Mouse (Mus musculus) spleen, adult 2 months (tissue): ENCODE data around the gene Slc15a1. TPM values are rescaled to one million over a fixed set of nuclear protein-coding genes. Genes with fewer than 3 reads are reported as not detected.

Experiments
- DNase-seq, 2 experiments: peaks; one replicate each; pipeline versions ENCODE4 v3.0.0 to v3.0.0-alpha.2; 2012 to 2021; ENCODE audit warnings: low spot score in 2 of 2, low read depth in 1 of 2
- H3K27ac ChIP-seq: fragments of 200-500 bp; 2 replicates; pipeline ENCODE4 v1.5.1; 2012; ENCODE audit warnings: low read length, inconsistent platforms; ENCODE audit not compliant: insufficient read depth
- H3K27me3 ChIP-seq: fragments of 200-500 bp; 2 replicates; pipeline ENCODE4 v1.6.1; 2012; ENCODE audit warnings: mild to moderate bottlenecking, moderate library complexity, low read length, inconsistent platforms; ENCODE audit not compliant: control insufficient read depth, insufficient read depth
- H3K36me3 ChIP-seq: fragments of 200-500 bp; 2 replicates; pipeline ENCODE4 v1.6.1; 2012; ENCODE audit warnings: mild to moderate bottlenecking, low read length, inconsistent platforms; ENCODE audit not compliant: control insufficient read depth, insufficient read depth
- H3K4me1 ChIP-seq: fragments of 200-500 bp; 2 replicates; pipeline ENCODE4 v1.6.1; 2011; ENCODE audit warnings: inconsistent platforms; ENCODE audit not compliant: control insufficient read depth, insufficient read depth, insufficient read length
- H3K4me3 ChIP-seq: fragments of 200-500 bp; 2 replicates; pipeline ENCODE4 v1.5.1; 2011; ENCODE audit warnings: mild to moderate bottlenecking, inconsistent platforms; ENCODE audit not compliant: insufficient read depth, insufficient read length; ENCODE audit errors: extremely low read depth
- CTCF ChIP-seq: fragments of 200-500 bp; IDR thresholded peaks from 2 replicates; pipeline ENCODE4 v1.5.1; 2011; ENCODE audit warnings: mild to moderate bottlenecking, inconsistent platforms; ENCODE audit not compliant: insufficient read depth, insufficient read length, insufficient replicate concordance; ENCODE audit errors: extremely low read depth
- POLR2A ChIP-seq: fragments of 200-500 bp; IDR thresholded peaks from 2 replicates; pipeline ENCODE4 v1.6.1; 2011; ENCODE audit warnings: low read depth, low read length, inconsistent platforms
- WGBS: fragments of 180-500 bp; shearing (Covaris S2); methylation state at CpG from one replicate; pipeline ENCODE4 v1.1.7; 2018; 5-methylcytosine and 5-hydroxymethylcytosine counted together
- polyA plus RNA-seq: library from polyadenylated mRNA; depleted of rRNA; stranded (reverse); fragments of >200 nt; gene quantifications from 2 replicates; pipeline ENCODE4 v1.2.3, GENCODE M21; 2012

Slc15a1 gene
- polyA plus RNA-seq, 1 experiment: not detected

DNA sequence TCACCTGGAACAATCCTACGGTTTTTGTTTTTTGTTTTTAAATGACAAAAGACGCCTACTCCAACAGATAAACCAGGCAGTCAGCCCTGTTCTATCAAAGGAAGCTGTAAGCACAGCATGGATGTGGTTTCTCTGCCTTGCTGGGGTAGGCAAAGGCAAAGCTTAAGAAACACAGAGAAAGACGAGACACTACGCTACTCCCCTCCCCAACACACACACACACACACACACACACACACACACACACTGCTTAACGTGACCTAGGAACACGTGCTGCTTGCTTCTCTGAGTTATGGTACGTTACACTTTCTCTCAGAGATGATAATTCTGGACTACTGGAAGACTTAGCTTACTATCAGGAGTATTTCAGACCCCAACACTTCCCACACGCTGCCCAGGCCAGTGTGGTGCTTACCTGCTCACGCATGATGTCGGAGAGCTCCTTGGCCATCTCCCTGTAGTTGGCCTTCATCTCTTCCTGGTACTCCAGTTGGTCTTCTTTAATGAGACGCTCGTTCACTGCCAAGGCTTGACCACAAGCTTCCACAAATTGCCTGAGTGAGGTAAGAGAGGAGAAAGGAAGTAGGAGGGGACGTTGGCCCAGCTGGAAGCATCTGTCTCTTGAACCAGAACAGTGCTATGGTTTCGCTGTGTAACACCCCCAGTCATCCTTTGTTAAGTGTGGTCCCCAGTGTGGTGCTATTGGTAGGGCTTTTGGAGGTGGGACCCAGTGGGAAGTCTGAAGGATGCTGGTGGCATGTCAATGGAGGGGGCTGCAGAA, 40.7 kb upstream of the Slc15a1 start:
- Histone ChIP-seq H3K36me3 (0 out of 2 replicates have a peak, but pooled peaks cover 1% of the 10 kb centered on the region), H3K27ac (no peak overlapping the region), H3K27me3 (no peaks in the 10 kb centered on the region), H3K4me3 (no peak overlapping the region), H3K4me1 (no peaks in the 10 kb centered on the region)
- DNase-seq: no peak
- TF ChIP-seq CTCF (no peak), POLR2A (no peak)
- WGBS: 76% methylated on average over 14 of the region's 14 CpGs

DNA sequence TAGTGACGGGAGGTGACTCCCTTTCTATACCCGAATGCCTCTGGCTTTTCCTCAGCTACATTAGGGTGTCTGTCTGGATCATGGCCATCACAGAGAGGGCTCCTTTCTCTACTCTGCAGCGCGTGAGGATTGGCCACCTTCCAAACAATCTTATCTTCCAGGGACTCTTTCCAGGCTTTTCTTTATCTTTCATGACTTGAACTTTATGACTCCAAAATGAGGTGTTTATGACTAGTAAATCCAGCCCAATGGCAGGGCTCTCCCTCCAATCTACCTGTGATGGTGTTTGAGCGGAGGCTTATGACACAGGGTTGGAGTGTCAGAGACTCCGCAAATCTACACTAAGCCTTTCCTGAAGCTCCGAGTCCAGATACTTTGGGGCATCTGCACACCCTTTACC, 36.2 kb upstream of the Slc15a1 start:
- Histone ChIP-seq H3K4me3 (no peak overlapping the region), H3K4me1 (no peaks in the 10 kb centered on the region), H3K36me3 (0 out of 2 replicates have a peak, but pooled peaks cover 1% of the 10 kb centered on the region), H3K27me3 (no peaks in the 10 kb centered on the region), H3K27ac (no peak overlapping the region)
- TF ChIP-seq CTCF (no peak), POLR2A (no peak)
- WGBS: 85% methylated on average over 7 of the region's 7 CpGs
- DNase-seq: no peak

DNA sequence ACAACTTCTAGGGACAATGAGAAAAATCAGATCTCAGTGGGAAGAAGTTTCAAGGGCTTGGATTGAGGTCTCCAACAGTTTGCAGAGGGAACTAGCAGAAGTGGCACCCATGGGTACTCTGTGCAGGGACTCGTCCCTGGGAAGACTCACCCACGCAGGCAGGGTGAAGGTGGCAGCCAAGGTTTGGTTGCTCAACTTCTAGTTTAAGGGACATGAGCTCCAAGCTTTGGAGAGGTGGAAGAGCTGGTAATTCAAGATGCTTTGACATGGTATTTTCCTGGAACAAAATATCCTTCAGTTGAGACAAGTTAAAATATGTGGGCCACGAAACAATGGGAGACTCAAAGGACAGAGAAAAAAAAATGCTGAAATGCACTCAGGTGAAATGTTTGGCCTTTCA, 29.4 kb upstream of the Slc15a1 start:
- Histone ChIP-seq H3K27ac (no peak overlapping the region), H3K4me3 (no peak overlapping the region), H3K4me1 (no peaks in the 10 kb centered on the region), H3K27me3 (no peaks in the 10 kb centered on the region), H3K36me3 (no peaks in the 10 kb centered on the region)
- DNase-seq: no peak
- 89% methylated on average over 3 of the region's 3 CpGs for WGBS
- no peak for TF ChIP-seq CTCF
- TF ChIP-seq POLR2A: no peak

DNA sequence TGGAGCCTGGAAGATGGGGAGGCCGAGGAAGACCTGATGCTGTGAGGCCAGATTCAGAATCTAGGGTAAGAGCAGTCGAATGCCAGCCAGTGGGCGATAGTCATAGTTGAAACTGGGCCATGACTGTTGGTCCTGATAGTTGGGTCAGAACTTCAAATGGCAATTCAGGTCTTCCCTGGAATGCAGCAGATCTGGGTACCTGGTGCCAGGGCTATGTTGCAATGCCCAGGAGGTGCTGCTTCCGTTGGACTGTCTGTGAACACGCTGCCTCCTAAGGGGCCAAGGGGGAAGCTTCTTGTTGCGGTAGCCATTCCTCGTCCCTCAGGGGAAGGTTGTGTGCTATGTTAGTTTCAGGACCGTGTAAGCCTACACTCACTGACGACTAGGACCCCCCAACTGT, 25.8 kb upstream of the Slc15a1 start:
- Histone ChIP-seq H3K4me1 (no peaks in the 10 kb centered on the region), H3K36me3 (no peaks in the 10 kb centered on the region), H3K27me3 (no peaks in the 10 kb centered on the region), H3K4me3 (no peak overlapping the region), H3K27ac (no peak overlapping the region)
- TF ChIP-seq CTCF (no peak), POLR2A (no peak)
- WGBS: 87% methylated on average over 9 of the region's 9 CpGs
- DNase-seq: no peak

DNA sequence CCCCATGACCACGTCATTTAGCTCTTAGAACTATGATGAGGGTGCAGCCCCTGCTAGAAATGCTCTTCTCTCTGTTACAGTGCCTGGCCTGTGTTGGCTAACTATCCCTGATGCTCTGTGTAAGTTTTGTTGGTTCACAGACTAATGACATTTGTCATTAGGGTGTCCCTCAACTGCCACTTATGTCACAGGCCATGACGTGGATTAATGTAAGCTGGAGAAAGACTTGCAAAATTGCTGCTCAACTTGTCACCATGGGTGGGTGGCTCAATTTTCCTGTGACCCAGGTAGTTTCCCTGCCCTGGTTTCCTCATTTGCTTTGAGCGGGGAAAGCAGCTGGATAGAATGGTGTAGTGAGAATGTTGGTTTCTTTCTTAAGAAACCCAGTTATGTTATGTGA, 22.8 kb upstream of the Slc15a1 start:
- no peak for TF ChIP-seq CTCF
- no peak for TF ChIP-seq POLR2A
- H3K4me1 ChIP-seq: no peaks in the 10 kb centered on the region
- no peaks in the 10 kb centered on the region for H3K27me3 ChIP-seq
- H3K36me3 ChIP-seq: no peaks in the 10 kb centered on the region
- H3K27ac ChIP-seq: no peak overlapping the region
- H3K4me3 ChIP-seq: no peak overlapping the region
- WGBS: 89% methylated on average over 3 of the region's 3 CpGs
- no peak for DNase-seq

DNA sequence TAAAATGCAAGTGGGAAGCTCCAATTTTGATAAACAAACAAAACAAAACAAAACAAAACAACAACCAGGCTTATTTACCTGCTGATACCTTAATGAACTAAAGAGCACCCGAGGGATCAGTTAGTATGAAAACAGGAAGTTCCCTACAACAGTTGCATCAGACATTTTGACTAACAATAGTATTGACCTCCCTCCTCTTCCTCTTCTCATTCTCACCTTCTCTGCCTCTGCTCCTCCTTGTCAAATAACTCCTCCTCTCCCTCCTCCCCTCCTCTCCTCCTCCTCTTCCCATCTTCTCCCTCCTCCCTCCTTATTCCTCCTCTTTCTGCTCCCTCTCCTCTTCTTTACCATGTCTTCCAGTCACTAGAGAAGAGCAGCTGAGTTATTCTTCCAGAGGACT, 22.1 kb upstream of the Slc15a1 start:
- DNase-seq: no peak
- WGBS: 15% methylated on average over 1 of the region's 1 CpGs
- no peaks in the 10 kb centered on the region for H3K4me1 ChIP-seq
- TF ChIP-seq POLR2A: no peak
- TF ChIP-seq CTCF: no peak
- no peak overlapping the region for H3K4me3 ChIP-seq
- H3K27ac ChIP-seq: no peak overlapping the region
- no peaks in the 10 kb centered on the region for H3K36me3 ChIP-seq
- no peaks in the 10 kb centered on the region for H3K27me3 ChIP-seq

DNA sequence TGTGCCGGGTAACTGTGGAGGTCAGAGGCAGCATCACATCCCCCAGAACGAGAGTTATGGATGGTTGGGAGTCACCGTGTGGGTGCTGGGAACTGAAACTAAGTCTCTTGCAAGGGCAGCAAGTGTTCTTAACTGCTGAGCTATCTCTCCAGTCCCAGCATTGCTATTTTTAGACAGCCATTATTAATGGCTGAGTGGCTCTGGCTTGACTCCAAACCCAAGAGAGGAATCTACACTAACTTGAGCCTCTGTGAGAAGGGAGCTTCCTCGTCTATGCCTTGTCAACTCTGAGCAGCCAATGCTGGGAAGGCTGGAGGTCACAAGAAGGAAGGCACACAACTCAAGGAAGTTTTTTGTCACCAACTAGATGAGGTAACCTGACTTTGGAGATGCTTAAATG, 16.7 kb upstream of the Slc15a1 start:
- no peak for DNase-seq
- H3K36me3 ChIP-seq: no peaks in the 10 kb centered on the region
- 37% methylated on average over 4 of the region's 4 CpGs for WGBS
- no peak for TF ChIP-seq POLR2A
- no peak for TF ChIP-seq CTCF
- no peaks in the 10 kb centered on the region for H3K27me3 ChIP-seq
- no peak overlapping the region for H3K4me3 ChIP-seq
- no peaks in the 10 kb centered on the region for H3K4me1 ChIP-seq
- no peak overlapping the region for H3K27ac ChIP-seq
